Mouse (Mus musculus): Measurements from ENCODE around the gene Ift172. TPM values are rescaled to one million over a fixed set of nuclear protein-coding genes. Genes with fewer than 3 reads are reported as not detected.

Ift172 gene
- polyA plus RNA-seq, 1 experiment: 41.2 TPM

GRCm38 (mm10) chr5:31241522-31242034 lies 49.3 kb downstream of the Ift172 start:
- Histone ChIP-seq H3K4me3 (replicated peaks; ENCODE audit: control insufficient read depth, low read depth, low read length) (peak overlapping the region; percentile 89), H3K4me1 (ENCODE audit: control insufficient read depth, insufficient read depth, low read length) (no peaks in the 10 kb centered on the region), H3K27ac (ENCODE audit: control insufficient read depth, insufficient read depth, low read depth, low read length, poor library complexity) (peak overlapping the region; percentile 5)
- TF ChIP-seq POLR2A (IDR thresholded peaks at IDR 0.05; ENCODE audit: borderline replicate concordance, control insufficient read depth, low read depth, low read length) (no peak), CTCF (IDR thresholded peaks at IDR 0.05; ENCODE audit: control insufficient read depth, insufficient read depth, low read length) (no peak)
- WGBS: 2% methylated on average over 13 of the region's 13 CpGs

- TF ChIP-seq CTCF (IDR thresholded peaks at IDR 0.05; ENCODE audit: control insufficient read depth, insufficient read depth, low read length) (no peak), POLR2A (IDR thresholded peaks at IDR 0.05; ENCODE audit: borderline replicate concordance, control insufficient read depth, low read depth, low read length) (peak; percentile 92; the same call in 1 of the 2 replicates)
- Histone ChIP-seq H3K27ac (ENCODE audit: control insufficient read depth, insufficient read depth, low read depth, low read length, poor library complexity) (peak within 1 kb of the TSS; percentile 99), H3K4me3 (replicated peaks; ENCODE audit: control insufficient read depth, low read depth, low read length) (peak within 1 kb of the TSS; percentile 89), H3K4me1 (ENCODE audit: control insufficient read depth, insufficient read depth, low read length) (no peaks in the 10 kb centered on the region)
- 1% methylated on average over 101 of the region's 103 CpGs for WGBS
Observed at GRCm38 (mm10) chr5:31240637-31241521, 50.0 kb downstream of the Ift172 start, which contains the start of the genes Nrbp1 and Gm9970. TSS of gene Nrbp1 (plus strand) at chr5:31240864. TSS of gene Gm9970 (minus strand) at chr5:31241232.

DNA sequence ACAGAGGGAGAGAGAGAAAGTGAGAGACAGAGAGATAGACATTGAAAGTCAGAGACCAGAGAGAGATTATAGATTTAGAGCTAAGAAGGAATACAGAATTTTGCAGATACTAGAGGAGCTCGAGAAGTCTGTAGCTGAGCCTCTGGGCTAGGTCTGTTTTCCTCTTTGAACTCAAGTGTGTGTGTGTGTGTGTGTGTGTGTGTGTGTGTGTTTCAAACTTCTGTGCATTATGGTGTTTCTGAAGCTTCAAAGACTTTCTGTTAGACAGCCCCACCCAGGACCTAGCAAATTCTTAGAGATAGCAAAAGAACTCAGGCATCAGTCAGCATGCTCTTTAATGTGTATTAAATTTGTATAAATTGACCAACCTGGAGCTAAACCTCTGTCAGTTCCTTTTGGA lies 64.3 kb downstream of the Ift172 start:
- no peak overlapping the region for H3K27ac ChIP-seq (ENCODE audit: control insufficient read depth, insufficient read depth, low read depth, low read length, poor library complexity)
- no peak overlapping the region for H3K4me3 ChIP-seq (replicated peaks; ENCODE audit: control insufficient read depth, low read depth, low read length)
- H3K4me1 ChIP-seq (ENCODE audit: control insufficient read depth, insufficient read depth, low read length): no peaks in the 10 kb centered on the region; the same call in none of the 2 replicates
- 58% methylated on average over 1 of the region's 1 CpGs for WGBS
- TF ChIP-seq CTCF (IDR thresholded peaks at IDR 0.05; ENCODE audit: control insufficient read depth, insufficient read depth, low read length): no peak
- no peak for TF ChIP-seq POLR2A (IDR thresholded peaks at IDR 0.05; ENCODE audit: borderline replicate concordance, control insufficient read depth, low read depth, low read length)

DNA sequence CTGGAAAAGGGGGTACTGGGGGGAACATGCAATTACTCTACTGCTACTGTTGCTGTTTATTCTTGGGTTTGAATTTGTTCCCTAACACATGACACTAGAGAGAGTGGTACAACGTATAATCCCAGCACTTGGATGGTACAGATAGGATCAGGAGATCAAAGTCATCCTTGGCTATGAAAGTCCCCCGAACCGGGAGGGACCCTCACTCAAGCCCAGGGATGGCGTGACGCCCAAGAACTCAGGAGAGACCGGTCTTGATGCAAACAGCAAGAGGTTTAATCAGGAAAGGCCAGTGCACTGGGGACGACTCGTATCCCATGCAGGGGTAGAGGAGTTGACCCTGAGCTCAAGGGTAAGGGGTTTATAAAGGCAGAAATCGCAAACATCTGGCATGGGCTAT lies 68.2 kb downstream of the Ift172 start:
- no peak for TF ChIP-seq POLR2A (IDR thresholded peaks at IDR 0.05; ENCODE audit: borderline replicate concordance, control insufficient read depth, low read depth, low read length)
- no peak overlapping the region for H3K27ac ChIP-seq (ENCODE audit: control insufficient read depth, insufficient read depth, low read depth, low read length, poor library complexity)
- H3K4me3 ChIP-seq (replicated peaks; ENCODE audit: control insufficient read depth, low read depth, low read length): no peak overlapping the region
- H3K4me1 ChIP-seq (ENCODE audit: control insufficient read depth, insufficient read depth, low read length): peaks cover 1% of the 10 kb centered on the region; the same call in 1 of the 2 replicates
- WGBS: 90% methylated on average over 9 of the region's 9 CpGs

GRCm38 (mm10) chr5:31221304-31221945 lies 69.5 kb downstream of the Ift172 start:
- peak overlapping the region; percentile 88 for H3K4me3 ChIP-seq (replicated peaks; ENCODE audit: control insufficient read depth, low read depth, low read length)
- TF ChIP-seq POLR2A (IDR thresholded peaks at IDR 0.05; ENCODE audit: borderline replicate concordance, control insufficient read depth, low read depth, low read length) (no peak), CTCF (IDR thresholded peaks at IDR 0.05; ENCODE audit: control insufficient read depth, insufficient read depth, low read length) (peak; percentile 22; the same call in 1 of the 2 replicates)
- H3K4me1 ChIP-seq (ENCODE audit: control insufficient read depth, insufficient read depth, low read length): peaks cover 1% of the 10 kb centered on the region; the same call in 1 of the 2 replicates
- peak overlapping the region; percentile 85 for H3K27ac ChIP-seq (ENCODE audit: control insufficient read depth, insufficient read depth, low read depth, low read length, poor library complexity)
- WGBS: 28% methylated on average over 11 of the region's 11 CpGs

DNA sequence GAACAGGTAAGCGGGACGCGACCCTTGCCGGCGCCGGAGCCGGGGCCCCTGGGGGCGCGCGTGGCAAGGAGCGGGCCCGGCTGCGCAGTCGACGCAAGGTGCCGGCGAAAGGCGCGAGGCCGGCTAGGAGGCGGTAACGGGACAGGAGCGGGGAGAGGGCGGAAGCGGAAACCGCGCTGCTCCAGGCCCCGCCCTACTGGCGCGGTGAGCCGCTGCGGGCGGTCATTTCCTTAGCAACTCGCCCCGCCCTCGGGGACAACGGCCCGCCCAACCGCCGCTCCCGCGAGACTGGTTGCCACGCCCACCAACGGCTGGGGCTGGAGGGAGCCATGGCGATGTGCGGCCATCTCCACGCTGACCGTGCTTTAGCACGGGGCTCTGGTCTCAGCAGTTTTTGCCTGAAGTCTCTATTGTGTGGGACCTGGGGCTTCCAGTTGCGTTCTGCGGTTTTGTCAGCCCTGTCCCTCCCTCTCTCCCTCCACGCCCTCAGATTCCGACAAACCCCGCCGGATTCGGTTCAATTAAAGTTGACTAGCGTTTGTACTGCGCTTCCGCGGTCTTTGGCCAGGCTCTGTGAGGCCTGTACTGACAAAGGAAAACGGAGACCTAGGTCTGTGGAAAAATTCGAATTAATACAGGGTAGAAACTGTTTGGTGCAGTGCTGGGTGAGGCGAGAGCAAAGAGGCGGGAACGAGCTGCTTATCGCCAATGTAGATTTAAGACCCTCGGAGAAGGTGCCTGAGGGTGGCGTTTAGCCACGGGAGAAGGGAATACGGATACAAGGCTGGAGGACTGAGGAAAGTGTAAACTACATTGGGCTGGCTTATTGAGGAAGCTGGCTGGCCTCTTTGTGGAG lies 70.2 kb downstream of the Ift172 start, which contains the start of gene Ppm1g:
Gene Ppm1g, minus strand, starts transcription at position 240 of the 856 bp plus-strand sequence.
- TF ChIP-seq POLR2A (IDR thresholded peaks at IDR 0.05; ENCODE audit: borderline replicate concordance, control insufficient read depth, low read depth, low read length) (peak; percentile 99), CTCF (IDR thresholded peaks at IDR 0.05; ENCODE audit: control insufficient read depth, insufficient read depth, low read length) (no peak; the same call in 1 of the 2 replicates)
- WGBS: under 1% methylated on average over 69 of the region's 70 CpGs
- Histone ChIP-seq H3K4me1 (ENCODE audit: control insufficient read depth, insufficient read depth, low read length) (peaks cover 1% of the 10 kb centered on the region; the same call in 1 of the 2 replicates), H3K4me3 (replicated peaks; ENCODE audit: control insufficient read depth, low read depth, low read length) (peak within 1 kb of the TSS; percentile 93), H3K27ac (ENCODE audit: control insufficient read depth, insufficient read depth, low read depth, low read length, poor library complexity) (peak within 1 kb of the TSS; percentile 96)

DNA sequence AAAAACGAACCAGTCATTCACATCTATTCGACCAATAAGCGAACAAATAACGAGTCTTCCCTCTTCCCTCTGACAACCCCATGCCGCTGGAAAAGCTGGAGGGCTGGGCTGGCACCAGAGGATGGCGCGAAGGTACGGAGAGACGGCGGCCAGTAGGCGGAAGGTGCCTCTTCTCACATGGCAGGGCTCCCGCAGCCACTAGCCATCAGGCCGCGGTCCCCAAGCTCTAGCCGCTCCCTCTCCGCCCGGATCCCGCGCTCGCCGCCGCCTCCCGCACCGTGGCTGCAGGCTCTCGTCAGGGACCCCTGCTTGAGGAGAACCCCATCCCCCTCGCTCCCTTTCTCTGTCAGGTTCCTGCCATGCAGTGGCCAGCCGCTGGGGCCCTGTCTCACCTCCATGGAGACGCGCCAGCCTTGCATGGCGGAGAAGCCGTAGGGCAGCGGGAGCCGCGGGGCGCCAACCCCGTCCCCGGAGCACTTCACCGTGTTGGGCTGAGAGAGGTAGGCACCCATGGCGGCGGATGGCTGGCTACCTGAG lies 70.9 kb downstream of the Ift172 start:
- TF ChIP-seq CTCF (IDR thresholded peaks at IDR 0.05; ENCODE audit: control insufficient read depth, insufficient read depth, low read length) (no peak), POLR2A (IDR thresholded peaks at IDR 0.05; ENCODE audit: borderline replicate concordance, control insufficient read depth, low read depth, low read length) (no peak)
- Histone ChIP-seq H3K4me1 (ENCODE audit: control insufficient read depth, insufficient read depth, low read length) (peaks cover 1% of the 10 kb centered on the region; the same call in 1 of the 2 replicates), H3K4me3 (replicated peaks; ENCODE audit: control insufficient read depth, low read depth, low read length) (peak overlapping the region; percentile 93), H3K27ac (ENCODE audit: control insufficient read depth, insufficient read depth, low read depth, low read length, poor library complexity) (peak overlapping the region; percentile 96)
- under 1% methylated on average over 40 of the region's 40 CpGs for WGBS
